Mouse (Mus musculus) hindlimb bud, embryonic 11.5 days (tissue): Measurements from ENCODE around the gene Aven.

Experiments
- DNase-seq: peaks from one replicate; pipeline ENCODE4 v3.0.0-alpha.2; 2012; ENCODE audit warnings: low read depth, low spot score; ENCODE audit errors: extremely low spot score

The Aven gene

GRCm38 (mm10) chr2:112490483-112491196 lies 2.1 kb upstream of the Aven start:
- no peak for DNase-seq

DNA sequence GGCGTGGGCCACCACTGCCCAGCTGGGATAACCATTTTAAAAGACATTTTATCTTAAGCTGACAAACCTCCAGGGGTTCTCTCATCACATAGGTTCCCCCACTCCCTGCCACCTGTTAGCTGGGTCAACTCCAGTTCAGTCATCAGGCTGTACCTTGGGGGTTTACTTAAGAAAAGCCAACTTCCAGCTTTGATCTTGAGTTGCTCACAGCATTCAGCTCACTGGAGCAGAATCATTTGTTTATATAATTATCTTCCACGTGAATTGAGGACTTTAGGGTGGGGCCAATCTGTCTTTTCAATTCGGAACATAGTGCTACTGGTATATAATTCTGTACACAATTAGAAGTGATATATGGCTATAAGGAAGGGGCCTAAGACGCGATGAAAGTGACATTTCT lies 1.1 kb upstream of the Aven start:
- no peak for DNase-seq

DNA sequence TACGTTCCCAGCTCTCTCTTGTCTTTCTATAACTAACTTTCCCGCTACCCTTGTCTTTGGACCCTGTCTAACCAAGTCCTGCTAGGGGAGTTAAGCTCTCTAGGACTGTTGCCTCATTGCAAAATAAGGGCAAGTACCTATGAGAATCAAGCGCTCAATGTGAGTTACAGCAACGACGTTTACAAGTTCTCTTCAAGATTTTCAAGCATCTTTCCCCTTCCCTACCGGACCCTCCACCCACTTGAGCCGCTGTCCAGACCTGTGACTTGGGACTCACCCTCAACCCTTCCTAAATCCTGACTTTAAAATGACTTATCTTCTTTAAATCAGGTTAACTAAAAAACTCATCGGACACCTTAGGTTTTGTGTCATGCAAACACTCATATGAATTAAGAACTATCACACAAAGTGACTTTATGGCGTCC lies 321 bp upstream of the Aven start:
- DNase-seq, result peak; percentile 28

GRCm38 (mm10) chr2:112493539-112494260 lies 936 bp downstream of the Aven start:
- DNase-seq, result no peak

DNA sequence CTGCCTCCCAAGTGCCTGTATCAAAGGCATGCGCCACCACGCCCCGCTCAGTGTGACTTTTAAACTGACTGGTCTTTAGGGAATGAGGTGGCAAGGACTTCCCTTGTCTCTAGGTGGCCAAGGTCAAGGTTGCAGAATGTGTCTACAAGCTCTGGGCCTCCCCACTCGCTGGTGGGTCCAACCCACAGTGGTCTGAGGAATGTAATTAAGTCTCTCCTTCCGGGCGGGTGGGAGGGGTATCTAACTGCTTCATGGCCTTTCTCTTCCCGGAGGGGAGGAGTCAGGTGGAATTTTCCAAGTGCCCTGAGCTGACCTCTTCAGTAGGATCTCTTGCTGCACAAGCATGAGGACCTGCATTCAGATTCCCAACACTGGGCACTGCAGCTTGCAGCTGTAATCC lies 5.1 kb downstream of the Aven start:
- no peak for DNase-seq

DNA sequence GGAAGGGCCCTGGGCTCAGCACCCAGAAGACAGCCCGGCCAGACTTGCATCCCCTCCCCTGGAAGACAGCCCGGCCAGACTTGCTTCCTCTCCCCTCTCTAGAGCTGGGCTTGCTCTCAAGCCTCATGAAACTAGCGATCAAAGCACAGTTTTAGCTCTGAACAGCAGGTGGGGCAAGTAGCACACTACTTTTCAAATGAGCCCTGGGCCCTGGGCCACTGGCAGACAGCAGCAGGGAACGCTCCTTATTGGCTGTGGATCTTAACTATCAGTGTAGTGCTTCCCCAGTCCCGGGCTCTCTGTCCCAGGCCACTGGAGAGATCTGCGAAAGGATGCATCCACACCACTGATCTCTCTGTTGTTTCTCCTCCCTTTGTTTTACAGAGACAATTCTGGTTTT lies 8.4 kb downstream of the Aven start:
- DNase-seq, result no peak

DNA sequence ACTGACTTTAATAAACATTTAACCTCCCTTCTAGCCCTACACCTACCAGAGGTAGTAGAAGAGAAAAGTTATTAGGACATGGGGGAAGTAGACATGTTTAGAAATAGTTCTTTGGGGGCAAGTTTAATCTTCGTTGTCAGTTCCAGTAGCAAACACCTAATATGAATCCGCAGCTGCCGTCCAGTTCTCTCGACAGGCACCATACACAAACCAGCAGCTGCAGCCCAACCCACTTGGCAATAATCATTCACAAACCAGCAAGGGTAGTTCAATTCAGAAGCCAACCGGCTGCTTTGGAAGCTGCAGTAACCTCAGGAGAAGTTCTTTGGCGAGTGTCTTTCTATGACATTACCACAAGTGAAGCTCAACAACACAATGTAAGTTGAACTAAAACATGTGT lies 11.2 kb downstream of the Aven start:
- DNase-seq, result no peak

DNA sequence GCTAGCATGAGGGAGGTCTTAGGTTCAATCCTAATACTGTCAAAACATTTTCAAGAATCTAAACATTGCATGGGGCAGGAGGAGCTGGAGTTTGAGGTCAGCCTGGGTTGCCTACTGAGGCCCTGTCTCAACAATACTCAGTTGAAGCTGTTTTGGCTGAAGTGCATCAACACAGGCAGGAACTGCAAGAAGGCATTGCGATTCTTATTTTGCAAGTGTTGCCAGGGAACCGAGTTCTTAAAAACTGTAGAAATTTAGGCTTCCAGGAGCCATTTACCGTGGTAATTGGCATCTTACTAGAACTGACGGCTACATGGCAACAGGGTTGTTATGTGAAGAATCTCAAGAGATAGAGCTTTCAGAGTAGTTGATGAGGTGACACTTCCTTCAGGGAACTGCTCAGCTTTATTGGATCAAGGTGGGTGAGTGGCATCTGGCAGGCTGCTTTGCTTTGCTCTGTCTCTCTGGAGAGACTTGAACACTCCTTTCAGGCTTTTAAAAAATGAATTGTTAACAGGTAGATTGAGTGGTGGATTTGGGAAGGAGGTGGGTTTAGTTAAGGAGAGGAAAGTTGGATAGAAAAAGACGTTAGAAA lies 14.2 kb downstream of the Aven start:
- no peak for DNase-seq

GRCm38 (mm10) chr2:112507444-112507843 lies 14.7 kb downstream of the Aven start:
- DNase-seq, result no peak

GRCm38 (mm10) chr2:112510140-112510539 lies 17.4 kb downstream of the Aven start:
- DNase-seq, result no peak

DNA sequence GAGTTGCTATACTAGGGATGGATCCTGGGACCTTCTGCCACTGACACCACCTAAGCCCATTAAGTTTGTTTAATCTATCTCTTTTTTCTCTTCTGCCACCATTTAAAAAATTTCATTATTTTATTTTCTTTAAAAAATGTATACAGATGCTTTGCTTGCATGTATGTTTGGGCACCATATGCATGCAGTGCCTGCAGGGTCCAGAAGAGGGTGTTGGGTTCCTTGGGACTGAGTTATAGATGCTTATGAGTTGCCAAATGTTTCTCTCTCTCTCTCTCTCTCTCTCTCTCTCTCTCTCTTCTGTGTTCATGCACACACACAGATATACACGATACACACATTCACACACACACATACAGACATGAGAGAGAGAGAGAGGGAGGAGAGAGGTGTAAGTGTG lies 20.3 kb downstream of the Aven start:
- DNase-seq, result no peak

DNA sequence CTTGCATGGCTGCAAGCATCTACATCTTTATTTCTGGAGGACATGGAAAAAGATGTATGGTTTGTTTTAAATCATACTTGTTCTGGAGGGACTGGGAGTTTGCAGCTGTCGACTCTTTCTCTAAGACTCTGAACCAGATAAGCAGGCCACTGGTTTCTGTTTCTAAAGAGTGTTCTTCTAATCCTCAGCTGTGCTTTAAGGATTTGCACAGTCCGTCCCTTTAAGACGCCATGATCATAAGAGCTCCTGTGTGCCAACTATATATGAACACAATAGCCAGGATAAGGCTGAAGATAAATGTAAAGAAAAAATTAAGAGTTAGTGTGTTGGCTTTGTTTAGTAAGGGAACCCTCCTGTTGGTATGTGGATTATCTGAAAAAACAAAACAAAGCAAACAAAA lies 24.0 kb downstream of the Aven start:
- DNase-seq, result no peak

GRCm38 (mm10) chr2:112517218-112517617 lies 24.5 kb downstream of the Aven start:
- DNase-seq, result no peak

DNA sequence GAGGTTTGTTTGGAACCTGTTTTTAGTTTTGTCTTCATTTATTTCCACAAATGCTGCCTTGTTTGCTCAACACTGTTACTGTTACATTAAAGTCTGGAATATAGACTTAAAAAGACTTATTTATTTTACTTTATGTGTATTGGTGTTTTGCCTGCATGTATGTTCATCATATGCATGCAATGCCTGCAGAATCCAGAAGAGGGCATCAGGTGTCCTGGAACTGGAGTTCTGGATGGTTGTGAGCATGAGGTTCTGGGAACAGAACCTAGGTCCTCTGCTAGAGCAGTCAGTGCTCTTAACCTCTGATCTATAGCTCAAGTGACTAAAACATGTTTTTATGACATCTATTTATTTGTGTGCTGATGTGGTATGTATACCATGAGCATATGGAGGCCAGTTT lies 25.8 kb downstream of the Aven start:
- no peak for DNase-seq

GRCm38 (mm10) chr2:112520526-112521482 lies 28.0 kb downstream of the Aven start:
- no peak for DNase-seq

GRCm38 (mm10) chr2:112526933-112527332 lies 34.2 kb downstream of the Aven start:
- DNase-seq, result no peak

DNA sequence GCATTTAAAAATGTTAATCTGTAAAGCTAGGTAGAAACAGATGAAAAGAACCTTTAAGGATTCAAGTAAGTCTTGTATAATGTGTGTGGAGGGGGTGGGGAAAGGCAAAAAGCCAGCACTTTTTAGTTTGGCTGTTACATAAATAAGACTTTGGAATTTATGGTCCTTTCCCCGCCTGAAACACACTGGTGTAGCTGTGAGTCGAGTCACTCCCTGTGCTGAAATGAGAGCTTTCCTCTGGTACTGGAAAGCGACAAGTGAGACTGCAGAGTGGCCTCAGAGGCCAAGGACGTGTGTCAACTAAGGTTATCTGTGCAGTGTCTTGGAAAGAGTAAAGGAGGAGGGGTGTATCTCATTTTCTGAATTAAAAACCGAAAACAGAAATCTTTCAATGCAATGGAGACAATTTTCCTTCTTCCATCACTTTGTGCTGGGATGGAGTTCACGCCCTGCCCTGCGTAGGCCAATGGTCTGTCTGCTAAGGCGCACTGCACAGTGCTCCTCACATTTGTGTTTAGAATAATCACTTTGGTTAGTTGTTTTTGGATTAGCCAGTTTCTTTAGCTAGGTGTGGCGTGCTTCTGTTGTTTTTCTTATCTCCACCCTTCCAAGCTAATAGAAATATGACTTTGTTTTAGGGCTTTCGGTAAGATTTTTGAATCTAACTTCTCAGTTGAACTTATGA lies 40.2 kb downstream of the Aven start:
- DNase-seq, result no peak

DNA sequence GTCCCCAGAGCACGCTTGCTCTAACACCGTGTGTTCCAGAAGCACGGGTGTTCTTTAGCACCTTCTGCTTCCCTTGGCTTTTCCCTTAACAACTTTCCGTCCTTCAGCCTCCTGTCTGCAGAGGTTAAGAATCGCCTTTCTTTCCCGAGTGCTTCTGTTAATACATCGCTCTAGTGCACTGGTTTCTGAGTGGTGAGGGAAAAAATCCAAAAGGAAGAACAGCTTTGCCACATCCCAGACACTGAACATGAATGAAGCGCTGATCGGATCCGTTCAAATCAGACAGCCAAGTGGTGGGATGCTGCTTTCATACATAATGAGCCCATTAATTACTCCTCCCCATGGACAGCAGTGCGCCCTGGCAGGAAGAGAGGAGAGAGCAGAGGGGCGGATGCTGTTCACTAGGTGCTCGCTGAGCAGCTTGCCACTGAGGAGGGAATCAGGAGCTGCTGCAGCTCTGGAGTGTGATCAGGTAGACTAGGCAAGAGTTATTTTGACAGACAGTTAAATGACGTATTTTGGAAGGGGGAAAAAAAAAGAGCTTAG lies 42.0 kb downstream of the Aven start:
- no peak for DNase-seq

DNA sequence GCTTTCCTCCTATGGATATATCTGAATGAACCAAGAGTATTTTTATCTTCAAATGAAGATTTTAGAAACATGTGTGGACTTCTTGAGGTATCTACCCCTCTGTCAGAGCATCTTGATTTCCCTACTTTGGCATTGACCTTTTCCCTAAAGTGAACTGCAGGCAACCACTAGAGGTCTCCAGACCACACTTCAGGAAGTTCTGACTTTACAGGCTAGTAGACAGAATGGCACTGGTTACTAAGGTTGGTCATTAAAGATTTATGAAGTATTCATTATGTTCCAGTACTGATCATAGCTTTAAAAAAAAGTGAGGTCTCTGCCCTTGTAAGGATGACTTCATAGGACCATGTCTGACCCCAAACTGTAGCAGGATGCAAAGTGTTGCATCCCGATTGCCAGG lies 46.0 kb downstream of the Aven start:
- DNase-seq, result no peak

- DNase-seq, result no peak
Observed at GRCm38 (mm10) chr2:112541695-112542285, 49.0 kb downstream of the Aven start.
